Mouse (Mus musculus) thymus, adult 2 months (tissue): ENCODE results near the gene Il16.

Experiments
- CTCF ChIP-seq: fragments of 200-500 bp; IDR thresholded peaks from 2 replicates; pipeline ENCODE4 v1.5.1; 2012; ENCODE audit warnings: mild to moderate bottlenecking, control low read depth, low read length, moderate library complexity, borderline replicate concordance; ENCODE audit not compliant: control insufficient read depth, poor library complexity, insufficient read depth; ENCODE audit errors: extremely low read depth
- POLR2A ChIP-seq: fragments of 200-500 bp; IDR thresholded peaks from 2 replicates; pipeline ENCODE4 v1.6.1; 2012; ENCODE audit warnings: mild to moderate bottlenecking, low read length, control low read depth, moderate library complexity; ENCODE audit not compliant: control insufficient read depth, poor library complexity, insufficient read depth; ENCODE audit errors: extremely low read depth

GRCm38 (mm10) chr7:83626557-83627257 is 118.8 kb downstream of the Il16 start:
- no peak for TF ChIP-seq CTCF
- no peak for TF ChIP-seq POLR2A
